Mouse (Mus musculus): ENCODE results near the gene Lmx1a. TPM values are rescaled to one million over a fixed set of nuclear protein-coding genes. Genes with fewer than 3 reads are reported as not detected.
A peak's percentile ranks its signal among the peaks of the same experiment; 100 is the strongest.

The Lmx1a gene
- polyA plus RNA-seq, 1 experiment from 2014 or later = 0.27 TPM

DNA sequence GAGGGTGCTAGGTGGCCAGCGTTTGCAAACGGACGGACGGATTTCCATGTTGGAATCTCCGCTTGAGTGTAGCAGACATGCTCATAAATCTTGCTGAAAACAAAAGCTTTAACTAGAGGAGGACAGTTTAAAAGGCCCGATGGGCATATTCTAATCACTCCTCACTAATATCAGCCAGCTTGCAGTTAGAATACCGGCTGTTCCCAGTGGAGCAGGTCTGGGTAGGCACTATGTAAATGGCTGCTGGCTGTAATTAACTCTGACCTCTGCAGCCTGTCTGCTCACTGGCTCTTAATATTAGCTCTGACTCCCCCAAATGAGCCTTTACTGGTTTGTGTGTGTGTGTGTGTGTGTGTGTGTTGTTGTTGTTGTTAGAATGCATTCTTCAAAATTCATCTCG lies 69.2 kb downstream of the Lmx1a start:
- 10% methylated on average over 8 of the region's 8 CpGs for WGBS
- Histone ChIP-seq H3K27ac (no peak overlapping the region), H3K27me3 (peaks cover 9% of the 10 kb centered on the region; the same call in 1 of the 2 replicates), H3K9ac (no peak overlapping the region), H3K36me3 (no peaks in the 10 kb centered on the region), H3K9me3 (no peaks in the 10 kb centered on the region), H3K4me1 (peaks cover 57% of the 10 kb centered on the region), H3K4me2 (replicated peaks) (no peak overlapping the region), H3K4me3 (no peak overlapping the region)
- ATAC-seq (ENCODE audit: low FRiP score, low read depth) = no peak

DNA sequence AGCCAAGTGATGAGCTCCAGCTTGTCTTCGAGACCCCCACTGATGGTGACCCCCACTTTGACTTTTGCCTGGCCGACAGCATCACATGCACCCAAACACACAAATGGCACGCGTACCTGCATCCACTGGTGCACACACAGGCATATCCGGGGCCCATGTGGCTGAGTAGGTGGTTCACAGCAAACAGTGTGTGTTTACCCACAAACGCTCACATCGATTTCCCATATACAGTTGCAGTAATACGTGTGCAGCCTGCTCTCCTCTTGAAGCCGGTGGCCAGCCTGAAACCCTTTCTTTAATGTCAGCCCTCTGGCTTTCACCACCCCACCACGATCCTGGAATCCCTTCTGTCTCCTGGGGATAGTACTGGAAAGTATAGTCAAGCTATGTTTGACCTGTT lies 71.3 kb downstream of the Lmx1a start:
- WGBS = 87% methylated on average over 10 of the region's 10 CpGs
- Histone ChIP-seq H3K9me3 (no peaks in the 10 kb centered on the region), H3K27ac (no peak overlapping the region), H3K36me3 (no peaks in the 10 kb centered on the region), H3K9ac (no peak overlapping the region), H3K27me3 (peaks cover 9% of the 10 kb centered on the region; the same call in 1 of the 2 replicates), H3K4me2 (replicated peaks) (no peak overlapping the region), H3K4me1 (peaks cover 42% of the 10 kb centered on the region), H3K4me3 (no peak overlapping the region)
- ATAC-seq (ENCODE audit: low FRiP score, low read depth) = no peak

DNA sequence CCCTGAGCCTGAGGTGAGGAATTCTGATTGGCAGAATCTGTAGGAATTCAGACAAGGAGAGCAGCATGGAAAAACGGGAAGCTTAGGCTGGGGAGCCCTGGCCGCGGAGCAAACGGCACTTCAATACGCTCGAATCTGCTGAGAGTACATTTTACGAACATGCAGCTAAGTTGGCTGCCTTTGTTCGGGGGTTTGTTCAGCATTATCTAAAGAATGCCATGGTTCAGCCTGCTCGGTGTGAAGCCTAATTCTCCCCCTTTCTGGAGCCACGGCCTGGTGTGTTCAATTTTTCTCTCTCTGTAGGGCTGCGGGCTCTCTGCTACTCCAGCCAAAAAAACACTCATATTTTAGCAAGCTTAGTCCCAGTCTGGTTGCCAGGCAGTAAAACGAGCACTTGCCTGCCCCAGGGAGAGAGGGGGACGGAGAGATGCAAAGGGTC lies 72.8 kb downstream of the Lmx1a start:
- H3K27me3 ChIP-seq = peaks cover 6% of the 10 kb centered on the region; the same call in 1 of the 2 replicates
- no peak overlapping the region for H3K4me3 ChIP-seq
- H3K4me1 ChIP-seq = peaks cover 39% of the 10 kb centered on the region
- ATAC-seq (ENCODE audit: low FRiP score, low read depth) = peak; percentile 60; the same call in 1 of the 2 replicates
- H3K9ac ChIP-seq = 0 out of 2 replicates have a peak overlapping the region, but pooled peaks have one; percentile 35
- H3K27ac ChIP-seq = peak overlapping the region; percentile 63
- H3K4me2 ChIP-seq (replicated peaks) = peak overlapping the region; percentile 41
- 6% methylated on average over 13 of the region's 13 CpGs for WGBS
- H3K36me3 ChIP-seq = no peaks in the 10 kb centered on the region
- no peaks in the 10 kb centered on the region for H3K9me3 ChIP-seq

DNA sequence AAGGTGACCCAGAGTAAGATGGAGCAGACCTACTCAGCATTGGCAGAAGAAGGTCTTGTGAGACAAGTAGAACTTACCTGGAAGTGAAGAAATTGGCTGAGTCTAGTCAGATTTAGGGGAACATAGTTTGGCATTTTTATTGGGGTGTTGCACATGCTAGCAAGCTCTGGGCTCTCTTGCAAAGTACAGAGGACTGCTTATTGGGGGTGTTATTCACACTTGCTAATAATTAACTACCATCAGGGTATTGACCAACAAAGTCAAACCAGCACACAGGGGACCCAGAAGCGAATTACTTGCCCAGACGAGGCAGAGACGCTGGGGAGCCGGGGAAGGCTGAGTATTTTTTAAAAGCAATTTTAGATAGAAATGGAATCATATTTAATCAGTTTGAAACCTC lies 77.6 kb downstream of the Lmx1a start:
- Histone ChIP-seq H3K4me3 (no peak overlapping the region), H3K9ac (no peak overlapping the region), H3K4me1 (peaks cover 26% of the 10 kb centered on the region), H3K27me3 (peaks cover 3% of the 10 kb centered on the region; the same call in 1 of the 2 replicates), H3K9me3 (no peaks in the 10 kb centered on the region), H3K36me3 (no peaks in the 10 kb centered on the region), H3K4me2 (replicated peaks) (no peak overlapping the region), H3K27ac (no peak overlapping the region)
- no peak for ATAC-seq (ENCODE audit: low FRiP score, low read depth)
- WGBS = 76% methylated on average over 4 of the region's 4 CpGs

DNA sequence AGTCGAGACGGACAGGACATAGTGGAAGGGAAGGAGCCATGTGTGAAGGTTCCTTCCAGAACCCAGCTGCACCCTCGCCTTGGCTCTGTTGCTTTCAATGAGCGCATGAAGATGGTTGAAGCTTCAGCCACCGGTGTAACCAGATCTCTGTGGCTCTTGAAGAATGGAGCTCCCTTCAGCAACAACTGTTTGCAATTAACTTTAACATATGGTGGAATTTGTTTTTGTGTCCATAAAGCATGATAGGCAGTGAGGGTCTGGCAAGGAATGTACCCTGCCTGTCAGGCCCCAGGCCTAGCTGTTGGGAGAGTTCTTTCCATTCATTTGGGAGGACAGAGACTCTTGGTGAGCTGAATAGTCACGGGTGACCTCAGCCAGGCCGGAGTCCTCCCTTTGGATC lies 81.4 kb downstream of the Lmx1a start:
- Histone ChIP-seq H3K27me3 (0 out of 2 replicates have a peak, but pooled peaks cover 6% of the 10 kb centered on the region), H3K36me3 (no peaks in the 10 kb centered on the region), H3K4me2 (replicated peaks) (no peak overlapping the region), H3K9ac (no peak overlapping the region), H3K27ac (no peak overlapping the region; the same call in 1 of the 2 replicates), H3K4me1 (peaks cover 15% of the 10 kb centered on the region), H3K4me3 (no peak overlapping the region), H3K9me3 (no peaks in the 10 kb centered on the region)
- ATAC-seq (ENCODE audit: low FRiP score, low read depth) = peak; percentile 40
- WGBS = 35% methylated on average over 7 of the region's 7 CpGs

DNA sequence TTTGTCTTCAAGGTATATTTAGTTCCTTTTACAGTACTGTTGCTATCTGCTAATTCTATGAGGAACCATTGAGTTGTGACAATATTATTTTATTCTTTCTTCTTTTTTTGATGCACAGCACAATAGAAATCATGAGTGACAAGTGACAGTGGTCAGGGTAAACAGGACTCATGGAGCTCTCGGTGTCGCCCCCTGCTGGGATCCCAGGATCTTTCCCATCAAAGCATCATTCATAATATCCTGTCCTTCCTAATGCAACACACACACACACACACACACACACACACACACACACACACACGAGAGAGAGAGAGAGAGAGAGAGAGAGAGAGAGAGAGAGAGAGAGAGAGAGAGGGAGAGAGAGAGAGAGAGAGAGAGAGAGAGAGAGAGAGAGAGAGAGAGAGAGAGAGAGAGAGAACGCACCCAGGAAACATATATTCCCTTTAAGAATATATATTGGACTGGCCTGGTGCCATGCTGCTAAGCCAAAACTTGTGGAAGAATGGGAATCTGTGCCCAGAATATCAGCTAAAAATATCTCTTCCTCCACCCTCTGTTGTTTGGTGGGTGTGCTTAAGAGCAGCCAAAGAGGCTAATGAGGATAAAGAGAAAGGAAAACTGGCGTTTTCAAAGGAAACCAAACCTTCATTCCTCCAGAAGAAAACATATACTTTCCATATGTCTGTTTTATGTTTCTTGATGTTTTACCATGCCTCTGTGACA lies 90.9 kb downstream of the Lmx1a start:
- peaks cover 6% of the 10 kb centered on the region; the same call in 1 of the 2 replicates for H3K4me1 ChIP-seq
- ATAC-seq (ENCODE audit: low FRiP score, low read depth) = no peak
- no peak overlapping the region for H3K9ac ChIP-seq
- 0 out of 2 replicates have a peak, but pooled peaks cover 4% of the 10 kb centered on the region for H3K27me3 ChIP-seq
- no peak overlapping the region for H3K4me3 ChIP-seq
- H3K4me2 ChIP-seq (replicated peaks) = no peak overlapping the region
- H3K9me3 ChIP-seq = no peaks in the 10 kb centered on the region
- no peaks in the 10 kb centered on the region for H3K36me3 ChIP-seq
- 74% methylated on average over 4 of the region's 5 CpGs for WGBS
- no peak overlapping the region for H3K27ac ChIP-seq

DNA sequence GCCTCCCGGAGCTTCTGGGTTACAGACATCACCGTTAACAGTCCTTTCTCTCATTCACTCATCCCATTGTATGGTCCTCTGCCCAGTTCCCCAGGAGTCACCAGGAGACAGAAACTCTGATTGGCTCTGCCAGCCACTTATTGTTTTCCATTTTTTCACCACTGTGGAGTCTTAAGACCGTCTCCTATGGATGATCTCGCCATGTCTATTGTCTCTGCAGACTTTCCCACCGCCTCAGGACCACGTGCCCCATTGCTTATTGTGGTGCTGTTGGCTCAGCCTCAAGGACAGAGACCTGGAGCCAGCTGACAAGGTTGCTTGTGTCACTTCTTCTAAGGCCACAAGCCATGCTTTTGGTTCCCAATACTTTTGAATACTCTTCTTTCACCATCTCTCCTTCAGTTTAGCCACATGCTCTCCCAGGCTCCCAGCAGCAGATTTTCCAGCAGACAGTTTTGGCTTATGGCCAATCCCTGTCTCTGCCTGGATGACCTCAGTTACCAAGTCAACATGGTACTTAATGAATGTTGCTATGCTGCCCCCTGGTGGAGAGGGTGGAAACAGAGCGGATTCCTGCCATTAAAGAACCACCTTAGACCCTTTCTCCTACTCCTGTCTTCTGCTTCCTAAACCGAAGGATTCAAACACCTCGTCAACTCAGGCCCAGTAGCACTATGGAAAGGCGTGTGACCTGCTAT lies 92.9 kb downstream of the Lmx1a start:
- Histone ChIP-seq H3K4me1 (peaks cover 6% of the 10 kb centered on the region; the same call in 1 of the 2 replicates), H3K27ac (no peak overlapping the region), H3K36me3 (no peaks in the 10 kb centered on the region), H3K9me3 (no peaks in the 10 kb centered on the region), H3K4me3 (no peak overlapping the region), H3K27me3 (peaks cover 14% of the 10 kb centered on the region), H3K4me2 (replicated peaks) (no peak overlapping the region), H3K9ac (no peak overlapping the region)
- ATAC-seq (ENCODE audit: low FRiP score, low read depth) = peak; percentile 77; the same call in 1 of the 2 replicates
- WGBS = 61% methylated on average over 10 of the region's 10 CpGs

DNA sequence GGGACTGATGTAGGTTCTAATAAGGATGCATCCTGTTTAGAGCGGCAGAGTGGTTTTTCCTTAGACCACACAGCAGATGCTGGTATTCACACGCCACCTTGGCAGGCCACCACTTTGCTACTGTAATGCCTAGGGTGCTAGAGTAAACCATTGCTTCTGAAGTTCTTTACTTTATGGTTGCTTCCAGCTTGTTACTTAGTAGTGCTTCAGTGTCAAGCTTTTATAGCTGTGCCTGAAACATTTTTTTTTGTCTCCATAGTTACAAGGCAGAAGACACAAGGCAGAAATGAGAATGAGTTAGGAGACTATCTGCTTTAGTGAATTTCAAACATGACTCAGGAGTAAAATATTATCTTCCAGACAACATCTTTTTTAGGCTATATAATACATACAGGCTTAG lies 95.0 kb downstream of the Lmx1a start:
- Histone ChIP-seq H3K4me3 (no peak overlapping the region), H3K4me1 (peaks cover 16% of the 10 kb centered on the region), H3K27me3 (peaks cover 17% of the 10 kb centered on the region), H3K9ac (no peak overlapping the region), H3K4me2 (replicated peaks) (no peak overlapping the region), H3K9me3 (no peaks in the 10 kb centered on the region), H3K36me3 (no peaks in the 10 kb centered on the region), H3K27ac (no peak overlapping the region)
- 85% methylated on average over 2 of the region's 2 CpGs for WGBS
- ATAC-seq (ENCODE audit: low FRiP score, low read depth) = no peak

DNA sequence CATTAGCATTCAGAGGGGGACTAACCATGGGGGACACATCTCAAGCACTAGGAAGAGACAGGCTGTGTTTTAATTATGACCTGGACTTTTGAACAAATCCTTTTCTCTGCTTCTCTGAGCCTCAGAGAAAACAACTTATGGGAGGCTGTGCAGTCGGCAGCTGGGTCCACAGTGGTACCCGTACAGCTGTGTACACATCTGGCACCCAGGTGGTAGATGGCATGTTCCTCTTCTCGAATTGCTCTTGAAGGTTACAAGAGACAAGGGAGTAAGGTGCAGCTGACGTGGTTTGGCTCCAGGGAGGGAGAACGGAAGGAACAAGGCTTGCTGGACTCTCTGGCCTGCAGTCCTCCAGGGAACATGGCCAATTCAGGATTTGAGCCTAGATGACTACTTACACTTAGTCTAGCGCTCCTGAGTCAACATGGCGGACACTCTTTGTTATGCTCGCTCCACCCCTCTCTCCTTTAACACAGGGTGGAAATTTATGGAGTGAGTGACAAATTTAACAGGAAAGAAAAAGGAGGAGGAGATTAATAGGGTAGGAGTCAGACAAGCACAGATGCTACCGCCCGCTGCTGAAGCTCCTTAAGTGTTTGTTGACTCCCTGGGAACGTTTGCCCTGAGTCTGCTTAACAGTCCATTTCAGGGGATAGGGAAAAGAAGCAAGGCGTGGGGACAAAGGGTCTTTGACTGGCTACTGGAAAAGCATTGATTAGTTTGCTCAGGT lies 99.8 kb downstream of the Lmx1a start:
- Histone ChIP-seq H3K4me2 (replicated peaks) (peak overlapping the region; percentile 46), H3K27me3 (peaks cover 25% of the 10 kb centered on the region), H3K4me3 (no peak overlapping the region), H3K4me1 (peaks cover 20% of the 10 kb centered on the region), H3K9ac (no peak overlapping the region), H3K27ac (peak overlapping the region; percentile 8; the same call in 1 of the 2 replicates), H3K9me3 (no peaks in the 10 kb centered on the region), H3K36me3 (no peaks in the 10 kb centered on the region)
- peak; percentile 66 for ATAC-seq (ENCODE audit: low FRiP score, low read depth)
- WGBS = 24% methylated on average over 12 of the region's 12 CpGs

DNA sequence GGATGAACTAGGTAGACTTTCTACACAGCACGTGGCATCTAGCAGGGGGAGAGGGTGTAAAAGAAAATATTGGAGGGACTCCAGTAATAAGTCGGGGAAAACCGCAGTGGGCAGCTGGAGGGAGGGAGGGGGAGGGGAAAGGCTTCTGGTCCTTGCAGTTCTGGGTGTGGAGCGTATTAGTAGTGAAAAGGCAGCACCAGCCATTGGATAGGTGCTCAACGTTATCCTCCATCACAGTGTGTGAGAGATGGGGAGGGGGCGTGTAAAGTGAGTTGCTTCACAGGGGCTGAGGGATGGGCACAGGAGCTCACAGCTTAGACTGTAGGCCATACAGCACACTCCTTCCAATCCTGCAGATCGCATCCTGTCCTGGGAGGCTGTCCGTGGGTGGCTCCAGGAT lies 100.4 kb downstream of the Lmx1a start:
- Histone ChIP-seq H3K36me3 (no peaks in the 10 kb centered on the region), H3K4me1 (peaks cover 20% of the 10 kb centered on the region), H3K4me3 (no peak overlapping the region), H3K9me3 (no peaks in the 10 kb centered on the region), H3K4me2 (replicated peaks) (peak overlapping the region; percentile 46), H3K27ac (no peak overlapping the region), H3K9ac (no peak overlapping the region), H3K27me3 (peaks cover 25% of the 10 kb centered on the region)
- peak; percentile 38; the same call in 1 of the 2 replicates for ATAC-seq (ENCODE audit: low FRiP score, low read depth)
- 46% methylated on average over 8 of the region's 8 CpGs for WGBS

DNA sequence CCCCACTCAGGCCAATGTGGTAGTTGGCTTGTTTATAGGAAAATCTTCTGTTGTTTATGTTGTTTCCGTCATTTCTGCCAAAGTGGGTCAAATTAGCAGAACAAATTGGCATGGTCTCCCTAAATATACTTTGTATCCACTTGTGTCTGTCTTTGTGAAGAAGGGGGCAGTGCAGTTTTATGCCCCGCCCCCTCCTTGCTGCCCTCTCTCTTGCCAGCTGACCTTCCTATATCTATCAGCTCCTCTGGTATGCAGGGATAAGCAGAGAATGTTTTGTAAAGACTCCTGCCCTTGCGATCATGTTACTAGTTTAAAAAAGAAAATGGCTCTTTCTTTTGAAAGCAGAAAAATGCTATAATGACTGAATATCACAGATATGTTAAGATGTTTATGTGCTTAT lies 101.7 kb downstream of the Lmx1a start:
- H3K4me3 ChIP-seq = no peak overlapping the region
- WGBS = 78% methylated on average over 3 of the region's 3 CpGs
- H3K27ac ChIP-seq = no peak overlapping the region
- no peak for ATAC-seq (ENCODE audit: low FRiP score, low read depth)
- H3K4me1 ChIP-seq = peaks cover 20% of the 10 kb centered on the region
- no peaks in the 10 kb centered on the region for H3K36me3 ChIP-seq
- H3K9me3 ChIP-seq = no peaks in the 10 kb centered on the region
- no peak overlapping the region for H3K4me2 ChIP-seq (replicated peaks)
- no peak overlapping the region for H3K9ac ChIP-seq
- peaks cover 22% of the 10 kb centered on the region for H3K27me3 ChIP-seq

DNA sequence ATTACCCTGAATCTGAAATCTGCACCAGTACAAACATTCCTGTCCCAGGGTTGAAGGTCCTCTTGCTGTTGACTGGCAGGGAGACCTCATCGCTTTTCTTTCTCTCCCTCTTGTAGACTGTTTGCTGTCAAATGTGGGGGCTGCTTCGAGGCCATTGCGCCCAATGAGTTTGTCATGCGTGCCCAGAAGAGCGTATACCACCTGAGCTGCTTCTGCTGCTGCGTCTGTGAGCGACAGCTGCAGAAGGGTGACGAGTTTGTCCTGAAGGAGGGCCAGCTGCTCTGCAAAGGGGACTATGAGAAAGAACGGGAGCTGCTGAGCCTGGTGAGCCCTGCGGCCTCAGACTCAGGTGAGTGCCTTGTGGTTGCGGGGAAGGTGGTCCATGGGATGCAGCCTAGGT lies 102.2 kb downstream of the Lmx1a start:
- 78% methylated on average over 11 of the region's 11 CpGs for WGBS
- no peak for ATAC-seq (ENCODE audit: low FRiP score, low read depth)

More for the DNA sequence above, 102.2 kb downstream of the Lmx1a start:
- Histone ChIP-seq H3K9me3 (no peaks in the 10 kb centered on the region), H3K9ac (no peak overlapping the region), H3K4me2 (replicated peaks) (no peak overlapping the region), H3K27me3 (peaks cover 17% of the 10 kb centered on the region), H3K36me3 (no peaks in the 10 kb centered on the region), H3K27ac (no peak overlapping the region), H3K4me3 (no peak overlapping the region), H3K4me1 (peaks cover 20% of the 10 kb centered on the region)

All from limb, embryonic 13.5 days (tissue).